Mouse (Mus musculus) gastrocnemius, postnatal 10 days (tissue): Measurements from ENCODE around the gene Uncx. TPM values are rescaled to one million over a fixed set of nuclear protein-coding genes. Genes with fewer than 3 reads are reported as not detected.

Experiments
- DNase-seq: peaks from one replicate; pipeline ENCODE4 v3.0.0; 2021; ENCODE audit warnings: mixed read lengths
- long read RNA-seq, 2 experiments: library from polyadenylated mRNA; stranded (forward); transcript quantifications; one replicate each; pipeline ENCODE4 v2.0.0; 2021
- total RNA-seq, 2 experiments: library from RNA; stranded (reverse); gene quantifications; 2 replicates each; pipeline ENCODE4 v1.2.3; 2021

The Uncx gene
- total RNA-seq, result not detected
- long read RNA-seq, experiment 1, result 0 reads
- long read RNA-seq, experiment 2, result 0 reads

DNA sequence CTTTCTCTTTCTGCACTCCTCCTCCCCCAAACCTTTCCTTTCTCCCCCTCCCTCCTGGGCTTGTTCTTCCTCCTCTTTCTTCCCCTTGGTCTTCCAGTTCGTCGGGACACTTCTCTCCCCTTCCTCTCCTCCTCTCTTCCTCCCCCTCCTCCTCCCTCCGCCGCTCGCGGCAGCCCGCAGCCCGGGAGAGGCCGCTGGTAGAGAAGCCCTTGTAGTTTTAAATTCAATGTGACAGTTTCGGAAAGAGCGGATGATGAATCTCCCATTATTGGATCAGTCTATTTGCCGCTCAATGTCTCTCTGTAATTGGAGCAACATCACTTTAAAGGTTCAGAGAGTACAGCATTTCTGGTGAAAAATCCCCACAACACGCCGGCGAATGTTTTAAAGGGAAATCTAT, at the start of gene Uncx:
TSS of gene Uncx (plus strand) at position 281 of the 400 bp plus-strand sequence.
- DNase-seq, result no peak

GRCm38 (mm10) chr5:139493690-139494089, 49.6 kb upstream of the Uncx start:
- DNase-seq, result no peak

DNA sequence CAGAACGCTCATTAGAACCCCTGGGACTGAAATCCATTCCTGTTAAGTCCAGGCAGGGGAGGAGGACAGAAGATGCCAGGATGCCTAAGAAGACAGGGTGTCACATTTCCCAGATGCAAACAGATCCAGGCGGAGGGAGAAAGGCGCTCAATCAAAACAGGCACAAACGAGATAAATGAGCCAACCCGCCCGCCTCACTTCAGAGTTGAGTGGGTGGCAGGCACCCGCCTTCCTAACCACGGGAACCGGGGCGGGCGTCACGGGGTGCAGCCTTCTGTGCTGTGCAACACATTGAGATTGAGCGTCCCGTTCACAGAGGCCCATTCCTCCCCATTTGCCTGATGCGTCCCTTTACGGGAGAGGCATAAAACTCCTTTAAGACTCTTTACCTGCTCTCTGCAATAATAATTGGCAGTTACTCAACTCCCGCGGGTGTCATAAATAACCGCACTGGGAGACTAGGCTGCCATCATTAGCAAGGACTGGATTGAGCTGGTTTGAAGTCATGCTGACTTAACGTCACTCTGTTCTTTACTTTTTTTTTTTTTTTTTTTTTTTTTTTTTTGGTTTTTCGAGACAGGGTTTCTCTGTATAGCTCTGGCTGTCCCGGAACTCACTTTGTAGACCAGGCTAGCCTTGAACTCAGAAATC, 48.1 kb upstream of the Uncx start:
- DNase-seq, result no peak

DNA sequence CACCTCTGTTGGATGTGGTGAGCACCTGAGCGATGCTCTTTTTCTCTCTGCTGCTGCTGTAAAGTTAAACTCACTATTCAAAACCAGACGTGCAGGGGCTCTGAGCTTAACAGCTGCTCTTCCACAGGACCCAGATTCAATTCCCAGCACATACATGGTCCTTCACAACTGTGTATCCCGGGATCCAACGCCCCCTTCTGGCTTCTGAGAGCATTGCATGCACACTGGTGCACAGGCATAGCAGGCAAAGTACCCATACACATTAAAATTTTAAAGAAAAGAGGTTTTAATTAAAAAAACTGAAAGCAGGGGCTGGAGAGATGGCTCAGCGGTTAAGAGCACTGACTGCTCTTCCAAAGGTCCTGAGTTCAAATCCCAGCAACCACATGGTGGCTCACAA, 46.4 kb upstream of the Uncx start:
- DNase-seq, result no peak

GRCm38 (mm10) chr5:139498791-139499190, 44.5 kb upstream of the Uncx start:
- DNase-seq, result no peak

DNA sequence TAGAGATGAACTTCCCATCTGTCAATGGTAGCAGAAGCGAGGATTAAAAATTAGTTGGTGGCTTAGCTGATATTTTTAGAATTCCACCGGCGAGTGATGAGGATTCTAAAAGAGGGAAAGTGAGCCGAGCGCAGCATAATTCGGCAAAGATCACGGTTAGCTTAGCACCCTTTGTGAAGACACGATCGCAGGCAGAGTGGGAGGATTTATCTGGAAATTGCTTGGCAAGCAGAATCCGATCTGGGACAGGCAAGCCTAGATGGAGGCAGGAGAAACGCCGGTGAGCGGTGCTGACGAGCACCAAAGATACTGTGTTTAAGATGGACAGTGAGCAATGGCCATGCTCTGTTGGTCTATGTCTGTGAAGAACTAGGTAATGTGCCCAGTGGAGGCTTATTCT, 41.0 kb upstream of the Uncx start:
- DNase-seq, result no peak

- peak; percentile 87 for DNase-seq
Observed at GRCm38 (mm10) chr5:139505073-139505606, 38.2 kb upstream of the Uncx start.

DNA sequence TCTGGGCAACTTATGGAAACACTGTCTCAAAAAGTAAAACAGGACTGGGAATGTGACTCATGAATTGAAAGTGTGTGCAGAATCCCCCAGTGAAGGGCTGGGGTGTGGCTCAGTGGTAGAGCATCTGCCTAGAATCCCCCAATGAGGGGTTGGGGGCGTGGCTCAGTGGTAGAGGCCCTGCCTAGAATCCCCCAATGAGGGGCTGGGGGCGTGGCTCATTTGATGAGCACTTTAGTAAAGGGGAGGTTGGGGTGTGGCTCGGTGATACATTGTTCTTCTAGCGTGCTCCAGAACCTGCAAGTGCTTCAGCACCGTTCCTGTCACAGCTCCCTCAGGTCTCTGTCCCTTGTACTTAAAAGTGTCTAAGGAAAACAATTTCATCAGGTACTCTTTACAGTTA, 37.1 kb upstream of the Uncx start:
- no peak for DNase-seq

DNA sequence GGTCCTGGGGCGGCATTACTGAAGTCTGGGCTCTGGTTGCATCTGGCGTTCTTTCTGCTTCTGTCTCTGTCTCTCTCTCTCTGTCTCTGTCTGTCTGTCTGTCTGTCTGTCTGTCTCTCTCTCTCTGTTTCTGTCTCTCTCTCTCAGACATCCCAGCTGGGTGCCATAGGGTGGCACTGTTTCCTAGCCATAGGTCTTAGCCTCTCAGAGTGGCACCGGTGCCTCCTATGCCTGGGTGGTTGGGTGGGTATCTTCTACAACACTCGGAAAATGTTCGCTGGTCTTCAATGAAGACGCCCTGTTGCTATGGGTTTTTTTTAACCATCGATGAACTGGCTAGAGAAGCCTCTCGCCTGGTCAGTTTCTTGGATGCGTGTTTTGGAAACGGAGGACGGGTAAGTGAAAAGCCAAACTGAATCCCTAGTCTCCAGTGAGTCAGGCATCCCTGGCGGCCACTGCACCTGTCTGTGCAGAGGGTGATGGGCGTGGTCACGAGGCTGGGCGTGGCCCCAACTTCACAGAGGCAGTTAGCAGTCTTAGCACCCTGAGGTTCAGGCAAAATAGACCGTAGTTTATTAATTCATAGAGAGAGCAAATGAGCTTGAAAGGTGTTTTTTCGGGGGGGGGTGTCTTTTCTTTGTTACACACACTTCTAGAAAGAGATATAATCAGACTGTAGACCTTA, 32.5 kb upstream of the Uncx start:
- no peak for DNase-seq

GRCm38 (mm10) chr5:139512201-139512600, 31.1 kb upstream of the Uncx start:
- no peak for DNase-seq

- DNase-seq, result peak; percentile 22
Observed at GRCm38 (mm10) chr5:139516281-139516680, 27.0 kb upstream of the Uncx start.

DNA sequence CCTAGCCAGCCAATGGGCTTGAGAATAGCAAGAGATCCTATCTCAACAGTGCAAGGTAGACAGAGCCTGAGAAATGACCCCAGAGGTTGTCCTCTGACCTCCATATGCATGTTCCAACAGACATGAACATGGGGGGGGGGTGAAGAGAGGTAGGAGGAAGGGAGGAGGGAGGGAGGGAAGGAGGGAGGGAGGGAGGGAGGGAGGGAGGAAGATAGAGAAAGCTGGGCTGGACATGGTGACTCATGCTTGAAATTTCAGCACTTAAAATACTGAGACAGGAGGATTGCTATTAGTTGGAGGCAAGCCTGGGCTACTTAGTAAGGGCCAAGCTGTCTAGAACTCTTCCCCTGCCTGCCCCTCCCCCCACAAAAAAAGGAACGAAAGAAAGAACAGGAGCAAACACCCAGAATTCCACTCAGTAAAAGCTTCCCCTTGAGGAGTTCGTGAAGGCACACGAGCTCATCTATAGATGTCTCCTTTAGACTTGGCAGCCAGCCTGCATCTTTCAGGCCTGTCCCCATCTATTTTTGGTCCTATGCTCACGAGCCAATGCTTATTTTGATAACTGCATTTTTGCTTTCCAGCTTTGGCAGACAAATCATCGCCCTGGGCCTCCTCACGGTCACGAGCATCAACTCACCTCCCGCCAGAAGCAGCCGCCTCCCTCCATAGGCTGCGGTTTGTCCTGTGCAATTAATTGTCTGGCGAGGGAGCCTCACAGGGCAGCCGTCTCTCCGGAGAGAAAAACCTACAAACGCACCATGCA, 23.0 kb upstream of the Uncx start:
- no peak for DNase-seq

DNA sequence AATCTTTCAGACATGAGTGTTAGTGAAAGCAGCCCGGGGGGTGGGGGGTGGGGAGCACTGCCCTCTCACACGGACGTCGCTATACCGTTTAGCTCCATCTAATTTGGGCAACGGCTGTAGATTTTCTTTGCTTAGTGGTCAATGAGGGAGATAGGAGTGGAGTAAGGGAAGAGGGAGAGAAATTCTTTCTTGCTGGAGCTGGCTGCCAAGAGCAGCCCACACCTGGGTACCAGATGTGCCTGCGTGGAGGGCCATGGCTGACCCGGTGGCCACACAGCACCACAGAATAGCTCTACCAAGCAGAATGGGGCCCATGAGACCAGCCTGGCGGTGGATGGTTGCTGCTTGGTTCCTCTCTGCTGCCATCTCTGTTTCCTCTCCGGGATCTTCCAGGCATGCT, 21.3 kb upstream of the Uncx start:
- DNase-seq, result no peak

- no peak for DNase-seq
Observed at GRCm38 (mm10) chr5:139528851-139529250, 14.4 kb upstream of the Uncx start.

GRCm38 (mm10) chr5:139535386-139535919, 7.8 kb upstream of the Uncx start:
- DNase-seq, result no peak

- DNase-seq, result peak; percentile 91
Observed at GRCm38 (mm10) chr5:139536211-139536910, 6.9 kb upstream of the Uncx start.

DNA sequence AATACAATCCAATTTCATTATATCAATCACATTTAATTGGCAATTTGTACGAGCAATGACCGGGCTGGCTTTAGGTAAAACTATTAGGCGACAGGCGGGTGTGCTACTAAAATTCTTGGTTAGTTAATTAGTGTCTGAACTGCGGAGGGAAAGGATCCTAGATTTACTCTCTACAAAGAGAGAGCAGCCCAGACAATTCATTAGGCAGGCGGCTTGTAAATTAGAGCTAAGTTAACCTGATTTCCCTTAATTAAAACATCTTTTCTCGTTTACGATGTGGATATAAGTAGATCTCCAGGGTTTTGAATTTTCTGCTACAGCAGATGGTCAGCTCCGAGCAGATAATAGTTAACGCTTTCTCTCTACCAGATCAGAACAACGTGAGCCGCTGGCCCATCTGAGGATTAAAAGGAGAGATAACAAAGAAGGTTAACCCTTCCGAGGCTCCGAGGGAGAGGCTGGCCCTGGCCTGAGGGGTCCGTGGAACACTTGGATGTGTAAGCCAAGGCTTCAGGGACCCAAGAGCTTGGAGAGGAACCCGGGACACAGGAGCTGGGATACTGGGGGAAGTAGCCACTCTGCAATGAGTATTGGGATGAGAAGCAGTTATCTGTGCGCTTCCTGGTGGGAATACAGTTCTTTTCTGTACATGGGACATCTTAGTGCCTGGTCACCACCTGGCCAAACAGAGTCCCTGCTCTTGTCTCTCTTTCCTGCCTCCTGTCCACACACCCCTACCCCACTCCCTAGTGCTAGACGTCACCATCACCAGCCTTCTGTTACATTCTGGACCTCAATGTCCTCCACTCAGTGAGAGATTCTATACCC, 6.2 kb upstream of the Uncx start:
- DNase-seq, result no peak

- DNase-seq, result no peak
Observed at GRCm38 (mm10) chr5:139537739-139538135, 5.6 kb upstream of the Uncx start.

DNA sequence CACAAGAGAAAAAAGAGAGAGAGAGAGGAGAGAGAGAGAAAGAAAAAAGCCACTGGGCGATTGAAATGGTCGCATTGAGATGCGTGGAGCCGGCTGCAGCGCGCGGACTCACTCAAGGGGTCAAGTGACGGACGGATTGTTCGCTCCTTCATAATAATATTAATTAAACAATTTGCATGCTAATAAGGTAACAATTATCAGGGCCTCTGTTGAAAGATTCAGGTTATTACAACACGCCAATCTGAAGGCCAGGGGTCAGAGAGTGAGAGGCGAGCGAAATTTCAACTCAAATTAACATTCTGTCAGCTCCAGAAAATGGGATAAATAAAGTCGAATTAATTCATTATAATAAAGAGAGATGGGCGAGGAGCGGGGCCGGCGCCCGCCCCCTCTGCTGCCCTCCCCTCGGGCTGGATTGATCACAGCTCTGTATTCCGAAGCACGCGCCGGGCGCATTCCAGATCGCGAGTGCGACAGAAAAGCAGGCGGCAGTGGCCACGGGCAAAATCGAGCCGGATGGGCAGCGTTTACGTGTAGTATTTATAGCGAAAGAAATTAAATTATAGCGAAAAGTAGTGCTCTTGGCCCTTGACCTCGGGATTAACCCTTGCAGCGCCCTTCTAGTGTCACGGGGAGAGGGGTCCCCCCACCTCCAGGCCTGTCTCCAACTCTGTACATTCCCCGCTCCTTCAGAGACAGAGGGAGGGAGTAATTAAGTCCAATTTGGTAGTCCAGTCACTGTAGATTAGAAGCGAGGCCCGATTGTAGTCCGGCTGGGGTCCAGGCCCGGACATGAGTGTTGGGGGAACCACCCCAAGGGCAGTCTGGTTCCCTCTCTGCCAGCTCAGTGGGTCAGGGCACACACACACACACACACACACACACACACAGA, 1.9 kb upstream of the Uncx start:
- no peak for DNase-seq

- DNase-seq, result no peak
Observed at GRCm38 (mm10) chr5:139542043-139542365, 1.3 kb upstream of the Uncx start.
